Mouse (Mus musculus): ENCODE data around the gene Il1rl1.

The Il1rl1 gene

DNA sequence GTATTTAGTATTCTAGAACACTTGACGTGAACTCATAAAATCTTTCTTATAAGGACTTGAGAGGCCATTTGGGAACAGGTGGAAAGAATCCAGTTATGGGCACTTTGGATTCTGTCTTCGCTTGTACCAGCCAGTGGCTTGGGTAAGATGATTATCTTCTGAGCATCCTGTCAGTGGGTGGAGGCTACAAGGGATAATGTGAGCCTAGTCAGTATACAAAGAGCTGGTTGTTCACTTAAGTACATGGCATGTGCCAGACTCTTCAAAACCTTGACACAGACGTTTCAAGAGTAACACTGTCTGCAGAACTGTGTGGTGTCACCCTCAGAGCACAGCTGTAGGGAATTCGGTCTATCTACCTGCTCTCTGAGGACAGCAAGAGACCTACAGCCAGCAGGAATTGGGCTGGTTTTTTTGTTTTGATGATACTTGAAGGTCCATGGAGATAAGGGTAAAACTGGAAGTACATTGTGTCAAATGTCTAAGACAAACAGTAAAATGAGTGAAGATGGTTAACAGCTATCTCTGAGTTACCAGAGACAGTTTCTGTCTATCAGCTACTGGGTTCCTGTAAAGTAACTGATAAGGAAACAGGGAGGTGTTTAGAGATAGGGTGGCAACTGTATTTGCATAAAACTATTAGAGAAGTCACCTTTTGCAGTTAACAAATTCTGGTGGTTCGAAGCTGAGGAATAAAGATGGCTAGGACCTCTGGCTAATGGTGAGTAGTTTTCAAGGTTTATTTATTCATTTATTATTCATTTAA lies at the start of gene Il1rl1:
Il1rl1 (plus strand) TSS at position 661 of the 766 bp plus-strand sequence.
- DNase-seq (ENCODE audit: extremely low spot score, low read depth, low spot score) = no peak

DNA sequence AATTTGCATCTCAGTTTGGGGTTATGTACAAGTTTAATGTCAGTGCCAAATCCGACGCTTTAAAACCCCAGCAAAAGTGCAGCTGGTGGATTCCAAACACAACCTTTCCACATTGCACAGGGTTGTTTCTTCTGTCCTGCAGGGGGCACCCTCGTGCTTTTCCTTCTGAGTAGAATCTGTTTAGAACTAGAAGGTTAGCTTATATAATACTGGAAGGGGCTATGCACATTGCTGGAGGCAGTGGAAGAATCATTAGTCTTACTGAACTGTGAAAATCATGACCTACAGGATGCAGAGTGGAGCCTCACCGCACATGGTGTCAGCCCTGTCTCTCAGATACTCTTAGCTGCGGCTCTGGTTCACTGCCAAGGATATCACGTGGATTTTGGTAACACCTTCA lies 49.3 kb upstream of the Il1rl1 start:
- peak; percentile 20 for DNase-seq (ENCODE audit: extremely low spot score, low read depth, low spot score)

DNA sequence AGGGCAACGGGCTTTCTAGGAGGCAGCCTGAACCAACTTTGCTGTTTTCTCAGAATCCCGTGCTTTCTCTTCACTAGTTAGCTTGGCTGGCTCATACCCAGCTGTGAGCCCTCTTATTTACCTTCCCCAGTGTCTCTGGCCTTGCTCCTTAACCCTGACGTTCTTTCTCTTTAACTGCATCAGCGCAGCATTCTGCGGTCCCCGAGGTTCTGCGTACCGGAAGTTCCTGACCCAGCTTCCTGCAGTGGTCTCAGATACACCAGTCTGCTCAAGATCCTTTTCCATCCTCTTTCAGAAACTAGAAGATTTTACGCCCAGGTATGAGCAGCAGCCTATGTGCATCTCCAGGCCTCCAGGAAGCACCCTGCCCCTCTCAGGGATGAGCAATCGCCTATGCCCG lies 48.4 kb upstream of the Il1rl1 start:
- no peak for DNase-seq (ENCODE audit: extremely low spot score, low read depth, low spot score)

DNA sequence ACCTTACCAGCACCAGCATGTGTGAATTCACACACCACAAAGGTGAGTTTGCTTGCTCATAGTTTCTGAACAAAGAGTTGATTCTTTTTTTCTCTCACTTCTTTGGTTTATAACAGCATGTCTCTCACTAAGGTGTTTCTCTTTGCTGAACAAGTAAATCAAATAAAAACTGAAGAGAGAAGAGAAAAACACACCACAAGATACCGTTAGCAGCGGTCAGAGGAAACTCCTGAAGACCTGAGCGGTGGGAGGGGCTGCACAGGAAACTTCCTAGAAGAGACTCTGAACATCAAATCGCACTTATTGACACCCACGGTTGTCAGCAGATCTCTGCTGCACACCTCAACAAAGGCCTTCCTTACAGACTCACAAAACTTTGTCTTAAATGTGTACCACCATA lies 46.5 kb upstream of the Il1rl1 start:
- no peak for DNase-seq (ENCODE audit: extremely low spot score, low read depth, low spot score)

DNA sequence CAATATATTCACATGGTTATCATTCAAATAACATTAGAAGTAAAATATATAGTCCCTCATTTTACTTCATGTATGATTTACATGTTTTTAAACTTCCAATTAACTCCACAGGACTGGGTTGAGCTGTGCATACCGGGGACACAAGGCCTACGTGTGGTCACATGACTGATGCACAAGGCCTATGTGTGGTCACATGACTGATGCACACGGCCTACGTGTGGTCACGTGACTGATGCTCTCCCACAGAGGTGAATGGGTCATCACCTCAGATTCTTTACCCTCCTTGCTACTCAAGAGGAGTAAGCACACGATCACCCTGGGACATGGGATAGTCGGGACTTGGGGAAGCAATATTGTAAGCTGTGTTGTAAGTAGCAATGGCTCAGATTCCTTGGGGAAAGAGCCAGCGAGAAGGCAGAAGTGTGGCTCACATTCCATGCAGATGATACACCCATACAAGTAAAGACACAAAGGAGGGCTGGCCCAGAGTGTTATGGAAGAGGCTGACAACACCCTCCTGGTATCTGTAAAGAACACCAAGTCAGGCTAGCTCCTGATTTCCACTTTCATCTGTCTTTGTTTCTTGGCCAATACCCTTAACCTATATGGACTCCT lies 44.3 kb upstream of the Il1rl1 start:
- no peak for DNase-seq (ENCODE audit: extremely low spot score, low read depth, low spot score)

DNA sequence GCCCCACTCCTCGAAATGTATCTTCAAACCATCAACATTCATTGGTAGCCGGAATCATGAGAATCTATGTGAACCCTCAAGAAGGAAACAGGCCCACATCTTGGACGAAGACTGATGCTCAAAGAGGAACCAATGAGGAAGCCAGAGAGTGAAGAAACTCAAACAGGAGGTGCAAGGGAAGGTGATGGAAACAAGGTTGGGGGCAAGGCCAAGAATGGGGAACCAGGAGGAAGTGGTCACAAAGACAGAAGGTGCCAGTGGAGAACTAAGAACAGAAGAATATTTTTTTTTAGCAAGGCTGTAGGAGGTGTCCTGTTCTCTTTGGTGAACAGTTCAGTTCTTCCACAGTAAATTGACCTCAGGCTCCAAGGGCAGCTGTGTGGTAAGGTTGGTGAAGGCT lies 38.0 kb upstream of the Il1rl1 start:
- DNase-seq (ENCODE audit: extremely low spot score, low read depth, low spot score) = no peak

DNA sequence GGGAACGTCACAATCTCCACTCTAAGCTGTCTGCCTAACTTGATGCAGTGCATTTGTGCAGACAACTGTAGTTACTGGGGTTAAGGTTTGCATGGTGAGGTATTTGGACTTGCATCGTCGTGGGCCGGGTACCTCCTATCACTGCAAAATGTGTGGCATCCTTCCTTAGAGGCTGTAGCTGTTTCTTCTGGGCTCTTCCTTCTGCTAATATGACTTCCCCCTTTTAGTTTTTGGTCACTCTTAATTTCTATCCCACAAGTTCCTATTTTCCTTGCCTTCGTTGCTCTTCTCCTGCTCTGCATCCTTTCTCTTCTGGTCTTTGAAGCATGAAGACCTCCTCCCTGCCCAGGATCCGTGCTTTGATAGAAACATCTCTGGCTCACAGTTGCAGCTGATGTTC lies 36.8 kb upstream of the Il1rl1 start:
- DNase-seq (ENCODE audit: extremely low spot score, low read depth, low spot score) = no peak

DNA sequence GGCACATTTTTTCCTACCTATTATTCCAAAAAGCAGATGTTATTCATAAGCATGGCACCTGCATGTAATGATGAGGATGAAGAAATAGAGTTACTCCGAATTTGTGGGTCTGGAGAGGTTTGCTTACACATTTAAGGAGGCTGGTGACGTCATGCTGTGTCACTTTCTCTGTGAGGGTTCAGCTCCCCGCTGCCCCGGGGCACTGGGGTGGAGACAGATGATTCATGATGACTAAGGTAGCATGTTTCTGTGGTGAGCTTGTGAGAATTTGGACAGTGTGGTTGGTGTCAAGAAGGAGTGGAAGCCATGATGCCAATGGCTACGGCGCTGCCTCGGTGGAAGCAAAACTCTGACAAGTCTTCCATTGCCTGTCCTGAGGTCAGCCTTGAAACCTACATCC lies 36.2 kb upstream of the Il1rl1 start:
- DNase-seq (ENCODE audit: extremely low spot score, low read depth, low spot score) = no peak

DNA sequence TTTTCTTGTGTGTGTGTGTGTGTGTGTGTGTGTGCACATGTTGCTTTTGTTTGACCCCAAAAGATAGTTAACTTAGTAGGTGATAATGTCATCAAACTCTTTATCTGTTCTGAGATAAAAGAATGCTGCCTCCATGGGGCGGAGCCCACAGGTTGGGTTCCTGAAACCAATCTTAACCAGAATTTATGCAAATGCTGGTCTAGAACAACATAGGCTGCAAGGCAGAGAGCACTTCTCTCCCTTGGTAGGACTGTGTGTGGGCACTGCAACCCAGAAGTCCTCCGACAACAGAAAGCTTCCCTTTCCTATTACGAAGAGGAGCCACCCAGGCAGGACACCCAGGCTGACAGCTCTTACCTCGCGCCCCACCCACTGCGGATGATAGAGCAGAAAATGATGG lies 29.7 kb upstream of the Il1rl1 start:
- DNase-seq (ENCODE audit: extremely low spot score, low read depth, low spot score) = no peak

DNA sequence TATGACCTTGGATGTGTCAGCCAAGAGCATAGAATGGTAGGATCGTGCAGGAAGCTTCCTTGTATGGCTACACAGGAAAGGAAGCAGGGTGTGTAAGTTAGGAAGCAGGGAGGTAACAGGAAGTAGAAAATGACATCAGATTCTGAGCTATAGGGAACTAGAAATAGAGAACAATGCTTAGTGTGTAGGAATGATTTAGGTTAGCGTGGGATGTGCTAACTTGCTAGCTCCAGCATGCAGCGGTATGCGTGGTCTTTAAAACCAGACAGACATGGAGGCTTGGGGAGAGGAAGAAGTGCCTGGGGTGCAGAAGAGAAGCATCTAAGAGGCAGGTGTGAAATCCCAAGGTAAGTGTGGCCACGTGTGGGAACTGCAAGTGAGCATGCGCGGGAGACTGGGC lies 24.7 kb upstream of the Il1rl1 start:
- DNase-seq (ENCODE audit: extremely low spot score, low read depth, low spot score) = no peak

DNA sequence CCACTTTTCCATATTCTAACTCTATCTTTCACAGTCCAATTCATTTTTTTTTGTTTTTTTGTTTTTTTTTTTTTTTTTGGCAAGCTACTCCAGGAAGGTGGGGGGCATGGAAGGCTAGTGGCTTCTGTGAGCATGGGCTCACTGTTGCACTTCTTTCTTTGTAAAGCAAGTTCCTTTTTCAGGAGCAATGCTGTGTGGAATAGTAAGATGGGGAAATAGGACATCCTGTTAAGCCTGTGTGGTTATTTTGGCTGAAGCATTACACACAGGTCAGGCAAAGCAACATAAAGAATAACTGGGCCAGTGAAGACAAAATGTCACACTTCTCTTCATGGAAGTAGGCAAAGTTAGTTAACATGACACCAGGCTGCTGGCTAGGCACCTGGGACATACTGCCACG lies 19.5 kb upstream of the Il1rl1 start:
- no peak for DNase-seq (ENCODE audit: extremely low spot score, low read depth, low spot score)

DNA sequence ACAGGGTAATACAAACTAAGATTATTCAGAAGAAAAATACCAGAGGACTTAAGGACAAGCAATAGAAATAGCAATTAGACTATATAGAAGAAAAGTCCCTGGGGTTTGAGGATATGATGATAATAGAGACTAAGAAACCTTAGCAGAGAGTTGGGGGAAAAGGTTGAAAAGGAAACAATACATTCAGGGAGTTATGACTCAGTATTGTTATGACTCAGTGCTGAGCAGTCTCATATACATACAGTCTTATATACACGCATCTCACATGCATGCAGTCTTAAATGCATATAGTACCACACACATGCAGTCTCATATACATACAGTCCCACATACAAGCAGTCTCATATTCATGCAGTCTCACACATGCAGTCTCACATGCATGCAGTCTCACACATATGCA lies 16.3 kb upstream of the Il1rl1 start:
- no peak for DNase-seq (ENCODE audit: extremely low spot score, low read depth, low spot score)

DNA sequence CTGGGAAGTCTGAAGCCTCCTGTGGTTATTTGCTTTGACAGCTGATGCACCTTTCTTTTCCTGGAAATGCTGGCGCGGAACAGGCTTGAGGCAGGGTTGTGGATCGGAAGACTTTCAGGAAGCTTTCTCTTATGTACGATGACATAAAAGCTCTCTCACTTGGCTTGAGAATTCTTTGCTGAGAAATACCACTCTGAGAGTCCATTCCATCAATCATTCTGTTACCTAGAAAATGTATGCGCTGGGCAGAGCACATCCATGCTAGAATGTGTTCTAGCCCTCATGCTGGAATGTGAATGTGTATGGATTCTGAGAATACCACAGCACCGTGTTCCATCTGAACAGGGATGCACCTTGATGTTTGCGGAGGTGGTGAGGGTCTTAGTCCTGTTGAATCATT lies 15.1 kb upstream of the Il1rl1 start:
- no peak for DNase-seq (ENCODE audit: extremely low spot score, low read depth, low spot score)

DNA sequence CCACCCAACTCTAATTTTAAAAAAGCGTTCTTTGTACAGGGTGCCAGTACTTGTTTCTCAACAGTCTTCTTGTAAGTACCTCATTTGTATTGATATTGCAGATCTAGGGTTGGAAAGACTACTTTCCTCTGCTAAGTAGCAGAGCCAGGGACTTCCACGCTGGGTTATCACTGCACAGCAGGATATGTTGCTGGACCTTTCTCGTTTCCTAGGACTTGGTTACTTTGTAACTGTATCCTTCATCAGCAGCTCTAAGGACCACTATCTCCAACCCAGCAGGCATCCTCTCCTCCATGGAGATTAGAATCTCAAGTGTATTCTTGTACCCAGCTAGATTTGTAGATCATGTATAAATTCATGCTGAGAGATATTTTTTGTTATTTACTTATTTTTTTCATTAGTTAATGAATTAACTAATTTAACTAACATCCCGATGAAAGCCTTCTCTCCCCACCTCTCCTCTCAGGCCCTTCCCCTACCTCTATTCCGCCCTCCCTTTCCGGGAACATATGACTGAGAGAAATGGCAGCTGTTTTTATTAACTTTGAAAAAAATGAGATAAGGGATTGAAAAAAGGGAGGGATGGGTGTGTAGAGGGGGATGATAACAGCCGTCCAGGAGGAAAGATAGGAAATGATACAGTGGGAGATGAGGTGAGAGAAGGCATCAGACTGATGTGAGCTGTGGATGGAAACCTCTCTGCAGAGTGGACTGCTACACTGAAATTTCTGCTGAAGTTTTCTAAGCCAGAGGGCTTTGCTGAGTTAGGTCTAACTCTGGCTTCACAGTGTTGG lies 14.3 kb upstream of the Il1rl1 start:
- no peak for DNase-seq (ENCODE audit: extremely low spot score, low read depth, low spot score)

DNA sequence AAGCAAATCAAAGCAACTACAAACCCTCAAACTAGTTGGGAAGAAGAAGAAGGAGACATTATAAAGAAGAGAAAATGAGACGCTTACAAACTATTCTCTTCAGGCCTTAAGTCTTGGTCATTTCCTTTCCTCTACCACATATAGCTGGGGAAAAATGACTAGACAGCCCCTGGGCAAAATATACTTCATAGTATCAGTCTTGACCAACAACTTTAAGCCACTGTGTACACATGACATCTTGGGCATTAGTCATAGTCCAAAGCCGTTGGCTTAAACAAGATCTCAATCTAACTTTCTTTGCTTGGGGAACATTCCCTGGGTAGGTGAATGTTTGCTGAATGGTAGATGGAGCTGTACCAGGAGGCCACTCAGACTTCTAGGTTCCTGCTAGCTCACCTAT lies 12.3 kb upstream of the Il1rl1 start:
- DNase-seq (ENCODE audit: extremely low spot score, low read depth, low spot score) = no peak

DNA sequence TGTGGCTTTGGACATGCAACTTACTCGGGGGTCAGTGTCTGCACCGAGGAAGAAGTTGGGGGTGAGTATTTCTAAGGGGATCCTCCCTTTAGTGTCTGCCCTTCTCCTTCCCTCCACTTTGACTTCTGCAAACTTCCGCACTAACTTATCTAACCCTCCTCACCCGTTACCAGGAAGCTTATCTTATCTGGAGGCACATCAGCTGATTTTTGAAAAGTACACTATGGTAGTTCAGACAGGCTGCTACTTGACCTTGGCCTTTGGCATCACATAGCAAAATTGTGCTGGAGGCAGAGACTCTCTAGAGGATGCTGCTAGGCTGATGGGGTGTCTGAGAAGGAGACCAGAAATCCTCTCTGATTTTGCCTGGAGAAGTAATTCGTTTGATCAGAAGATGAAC lies 10.9 kb upstream of the Il1rl1 start:
- no peak for DNase-seq (ENCODE audit: extremely low spot score, low read depth, low spot score)

DNA sequence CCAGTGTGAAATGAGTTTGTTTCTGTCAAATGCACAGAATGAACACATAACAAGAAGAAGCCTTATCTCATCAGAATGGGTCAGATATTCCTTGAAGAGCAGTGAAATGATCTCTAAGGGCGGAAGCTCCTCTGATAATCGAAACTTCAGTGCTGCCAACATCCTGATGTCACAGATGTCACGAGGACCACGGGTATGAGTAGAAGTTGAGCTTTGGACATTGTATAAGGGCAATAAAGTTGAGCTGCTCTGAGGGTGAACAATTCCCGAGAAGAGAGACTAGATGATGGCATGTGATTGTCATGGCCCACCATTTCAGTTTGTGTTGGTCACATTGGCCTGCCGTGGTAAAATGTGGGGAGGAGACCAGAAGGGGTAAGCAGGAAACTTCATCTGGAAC lies 5.5 kb upstream of the Il1rl1 start:
- no peak for DNase-seq (ENCODE audit: extremely low spot score, low read depth, low spot score)

DNA sequence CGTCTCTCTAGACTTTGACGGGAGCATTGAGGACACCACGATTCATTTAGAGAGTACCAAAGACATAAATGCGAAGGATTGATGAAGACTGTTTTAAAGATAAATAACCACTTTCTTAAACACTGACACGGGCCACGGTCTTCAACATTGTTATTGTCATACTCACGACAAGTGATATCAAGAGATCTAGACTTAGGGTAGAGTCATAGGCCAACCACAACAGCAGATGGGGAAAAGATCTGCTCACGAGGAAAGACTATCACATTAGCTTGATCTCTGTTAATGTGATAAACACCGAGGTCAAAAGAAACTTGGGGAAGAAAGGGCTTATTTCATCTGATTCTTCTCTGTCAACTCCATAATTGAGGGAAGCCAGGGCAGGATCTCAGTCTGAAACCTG lies 2.1 kb upstream of the Il1rl1 start:
- DNase-seq (ENCODE audit: extremely low spot score, low read depth, low spot score) = no peak

DNA sequence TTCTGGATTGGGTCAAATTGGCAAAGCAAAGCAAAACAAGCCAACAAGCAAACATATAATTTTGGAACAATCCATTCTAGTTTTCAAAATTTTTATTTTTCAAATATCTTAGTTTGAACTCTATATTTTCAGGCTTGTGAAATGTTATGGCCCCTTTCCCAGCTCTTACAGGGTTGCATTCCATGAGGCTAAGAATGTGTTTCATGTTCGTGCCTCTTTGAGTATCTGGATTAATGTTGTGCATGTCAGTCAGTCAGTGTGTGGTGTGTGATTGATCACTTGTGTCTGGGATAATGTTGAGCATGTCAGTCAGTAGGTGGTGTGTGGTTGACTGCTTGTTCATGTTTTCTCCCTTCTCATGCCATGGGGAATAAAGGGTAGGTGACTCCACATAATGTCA lies 1.5 kb upstream of the Il1rl1 start:
- no peak for DNase-seq (ENCODE audit: extremely low spot score, low read depth, low spot score)

DNA sequence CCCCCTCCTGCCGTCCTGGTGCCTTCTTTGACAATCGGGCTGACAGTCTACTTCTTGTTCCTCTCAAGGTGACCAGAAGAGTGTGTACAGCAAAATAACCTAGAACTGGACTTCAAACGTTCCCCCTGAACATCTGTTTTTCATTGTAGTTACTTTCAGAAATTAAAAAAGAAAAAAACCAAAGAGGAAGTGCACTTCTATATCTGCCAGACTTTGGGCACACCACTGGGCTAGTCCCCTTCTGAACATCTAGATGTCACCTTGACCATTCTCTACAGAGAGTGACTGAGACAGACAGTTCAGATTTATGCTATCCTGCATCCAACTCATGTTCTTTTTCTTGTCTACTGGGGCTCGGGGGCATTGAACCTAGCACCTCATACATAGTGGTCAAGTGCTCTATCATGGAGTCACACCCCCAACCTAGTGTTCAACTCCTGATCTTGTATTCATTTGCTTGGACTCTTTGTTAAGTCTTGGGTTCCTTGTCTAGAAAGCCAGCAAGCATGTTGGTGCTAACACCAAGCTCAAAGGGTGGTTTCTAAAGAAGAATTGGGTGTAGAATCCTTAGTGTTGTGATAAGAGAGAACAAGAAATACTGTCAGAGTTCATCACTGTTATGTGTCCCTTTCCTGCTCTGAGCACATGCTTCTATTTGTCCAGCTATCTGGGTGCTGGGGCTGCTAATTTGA lies 919 bp downstream of the Il1rl1 start:
- DNase-seq (ENCODE audit: extremely low spot score, low read depth, low spot score) = no peak

DNA sequence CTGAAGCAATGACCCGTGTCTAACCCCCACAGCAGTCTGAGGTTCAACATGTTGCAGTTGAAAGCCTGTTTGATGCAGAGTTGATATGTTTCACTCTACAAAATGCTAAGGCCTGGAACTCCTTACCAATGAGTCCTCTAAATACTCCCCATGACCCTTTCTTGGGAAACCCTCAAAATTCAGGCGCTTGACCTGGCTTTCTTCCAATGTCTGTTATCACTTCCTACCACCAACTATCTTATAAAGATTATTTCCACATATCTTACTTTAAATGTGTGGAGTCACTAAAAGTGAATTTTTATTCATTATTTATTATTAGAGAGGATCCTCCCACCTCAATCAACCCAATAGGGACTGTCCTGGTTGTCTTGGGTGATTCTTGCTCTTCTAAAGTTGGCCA lies 2.8 kb downstream of the Il1rl1 start:
- DNase-seq (ENCODE audit: extremely low spot score, low read depth, low spot score) = no peak

DNA sequence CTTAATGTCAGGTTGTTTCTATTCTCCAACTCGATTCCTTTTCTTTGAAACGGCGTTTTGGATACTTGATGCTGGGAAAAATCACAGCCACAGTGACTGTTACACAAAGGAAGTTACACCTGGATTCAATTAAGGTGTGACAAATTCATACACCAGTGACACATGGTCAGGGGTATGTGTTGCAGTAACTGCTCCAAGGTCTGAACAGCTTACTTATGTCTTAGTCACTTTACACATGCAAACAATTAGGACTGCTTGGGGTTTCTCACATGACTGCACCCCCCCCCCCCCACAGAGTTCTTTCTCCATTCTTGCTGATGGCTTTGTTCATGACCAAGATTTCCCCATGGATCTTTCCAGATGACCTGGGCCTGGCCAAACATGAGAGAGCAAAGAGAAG lies 6.6 kb downstream of the Il1rl1 start:
- peak; percentile 44 for DNase-seq (ENCODE audit: extremely low spot score, low read depth, low spot score)

Data from hindlimb bud, embryonic 11.5 days (tissue).